In genomic region chr3:52322401-52323385, GRCm38 (mm10) we compare ENCODE assay signal across 11 mouse cellular contexts. TPM values are rescaled to one million over a fixed set of nuclear protein-coding genes. Genes with fewer than 3 reads are reported as not detected.
DNase-seq lines count a peak whose midpoint lies in the region; ATAC-seq lines count a peak whose summit lies in the region.
"Had no signal": no experiment of that assay in that cellular context is flagged by ENCODE, and none has a peak within 500 bp of the region (broad histone marks: within the 10 kb centered on the region; RNA-seq: fewer than 3 reads in every experiment).

No protein-coding gene starts in this region.

- no peak overlapping the region for H3K4me2 ChIP-seq in hindbrain, embryonic 11.5 days (replicated peaks; ENCODE audit: low read depth, low read length)
- H3K4me2 ChIP-seq: limb, embryonic 15.5 days had no signal

- 57% methylated on average over 9 of the region's 9 CpGs for WGBS in hindbrain, embryonic 11.5 days
- WGBS in hindbrain, embryonic 10.5 days: 46% methylated on average over 9 of the region's 9 CpGs

- no peak overlapping the region for H3K4me3 ChIP-seq in hindbrain, embryonic 11.5 days (ENCODE audit: low read depth, low read length)
- H3K4me3 ChIP-seq in hindbrain, embryonic 10.5 days: no peak overlapping the region
- H3K4me3 ChIP-seq: limb, embryonic 15.5 days had no signal

- H3K36me3 ChIP-seq in hindbrain, embryonic 11.5 days (ENCODE audit: control insufficient read depth, insufficient read depth, low read length): no peaks in the 10 kb centered on the region
- H3K36me3 ChIP-seq in hindbrain, embryonic 10.5 days: no peaks in the 10 kb centered on the region
- H3K36me3 ChIP-seq: G1E; limb, embryonic 15.5 days had no signal

- DNase-seq in hindbrain, embryonic 11.5 days (ENCODE audit: low spot score): peak; percentile 16
- no peak for DNase-seq in hindbrain, embryonic 10.5 days (ENCODE audit: low spot score)
- peak; percentile 14 for DNase-seq in right cerebral cortex, postnatal 4 days
- DNase-seq in right cerebral cortex, postnatal 14 days: no peak
- peak; percentile 22 to 44 for DNase-seq in kidney, postnatal 4 days
- DNase-seq in thymus, postnatal 4 days: peak; percentile 64
- DNase-seq in adrenal gland, adult 8-10 months: no peak
- DNase-seq in heart, adult 18-20 months: no peak
- DNase-seq: cerebellum, adult 9-11 months had no signal

- no peaks in the 10 kb centered on the region for H3K9me3 ChIP-seq in hindbrain, embryonic 11.5 days (ENCODE audit: control insufficient read depth, low read length)
- H3K9me3 ChIP-seq in hindbrain, embryonic 10.5 days: no peaks in the 10 kb centered on the region
- H3K9me3 ChIP-seq: limb, embryonic 15.5 days had no signal

- H3K9ac ChIP-seq in hindbrain, embryonic 11.5 days (ENCODE audit: low read depth, low read length): no peak overlapping the region
- H3K9ac ChIP-seq: limb, embryonic 15.5 days had no signal

- H3K27me3 ChIP-seq in hindbrain, embryonic 11.5 days (ENCODE audit: control insufficient read depth, insufficient read depth, low read length): no peaks in the 10 kb centered on the region
- H3K27me3 ChIP-seq in hindbrain, embryonic 10.5 days (ENCODE audit: insufficient read depth, poor library complexity, severe bottlenecking): no peaks in the 10 kb centered on the region
- H3K27me3 ChIP-seq: limb, embryonic 15.5 days had no signal

- H3K4me1 ChIP-seq in hindbrain, embryonic 11.5 days (replicated peaks; ENCODE audit: control insufficient read depth, insufficient read depth, low read length): no peaks in the 10 kb centered on the region
- H3K4me1 ChIP-seq in hindbrain, embryonic 10.5 days (replicated peaks): peaks cover 24% of the 10 kb centered on the region

- no peak for ATAC-seq in hindbrain, embryonic 11.5 days (ENCODE audit: low FRiP score)

- no peak overlapping the region for H3K27ac ChIP-seq in hindbrain, embryonic 11.5 days (ENCODE audit: low read depth, low read length)
- H3K27ac ChIP-seq in hindbrain, embryonic 10.5 days: no peak overlapping the region
- H3K27ac ChIP-seq: limb, embryonic 15.5 days had no signal

RNA-seq across cellular contexts. Expression of gene Foxo1, which starts 54.6 kb away (rescaled TPM):
- 3.8 and 4.0 TPM in 2 replicates for polyA plus RNA-seq in hindbrain, embryonic 11.5 days (2014; fragmentation: Nextera tagmentation; extraction: Ambion mirVana)
- polyA plus RNA-seq in hindbrain, embryonic 10.5 days (2016; fragmentation: Nextera tagmentation; extraction: Ambion mirVana): 2.7 and 3.6 TPM in 2 replicates
- total RNA-seq in adrenal gland, adult 8-10 months (2022): 10 to 100 TPM; 21.2 to 23.6 (median 22.5) TPM
- 10 to 100 TPM; 11.1 to 14.0 TPM for total RNA-seq in heart, adult 18-20 months (2021)
- polyA plus RNA-seq: G1E had no signal

Comparison
In these comparisons a context has a peak if more than half of its experiments do, and no peak if none do; other contexts are left out.
1. DNase-seq: peak in hindbrain, embryonic 11.5 days (single experiment), right cerebral cortex, postnatal 4 days (single experiment), kidney, postnatal 4 days (2 of 2) and thymus, postnatal 4 days (single experiment); none in hindbrain, embryonic 10.5 days (single experiment), right cerebral cortex, postnatal 14 days (single experiment), adrenal gland, adult 8-10 months (single experiment) and heart, adult 18-20 months (0 of 2).